Mouse (Mus musculus): ENCODE data around the gene Fam184b.
A peak's percentile ranks its signal among the peaks of the same experiment; 100 is the strongest.

Fam184b gene

GRCm38 (mm10) chr5:45638806-45639714, at the start of gene Fam184b:
TSS of gene Fam184b (minus strand) at chr5:45639614.
- Histone ChIP-seq H3K4me1 (replicated peaks; ENCODE audit: low read depth, low read length) (peaks cover 16% of the 10 kb centered on the region), H3K36me3 (ENCODE audit: insufficient read depth, low read length) (no peaks in the 10 kb centered on the region), H3K27me3 (ENCODE audit: insufficient read depth, low read length) (peaks cover 52% of the 10 kb centered on the region), H3K9me3 (ENCODE audit: low read length) (no peaks in the 10 kb centered on the region), H3K4me3 (replicated peaks; ENCODE audit: low read length) (peak within 1 kb of the TSS; percentile 82)
- TF ChIP-seq CTCF (conservative IDR thresholded peaks at IDR 0.05; ENCODE audit: low read length): no peak
- TF ChIP-seq POU5F1 (IDR thresholded peaks at IDR 0.05; ENCODE audit: borderline replicate concordance, low read length): no peak
- TF ChIP-seq NANOG (IDR thresholded peaks at IDR 0.05; ENCODE audit: borderline replicate concordance, low read length): no peak

- Histone ChIP-seq H3K4me1 (replicated peaks; ENCODE audit: low read depth, low read length) (peaks cover 5% of the 10 kb centered on the region; the same call in 1 of the 2 replicates), H3K27me3 (ENCODE audit: insufficient read depth, low read length) (no peaks in the 10 kb centered on the region), H3K36me3 (ENCODE audit: insufficient read depth, low read length) (peaks cover 51% of the 10 kb centered on the region), H3K9me3 (ENCODE audit: low read length) (no peaks in the 10 kb centered on the region), H3K4me3 (replicated peaks; ENCODE audit: low read length) (no peak overlapping the region)
- TF ChIP-seq NANOG (IDR thresholded peaks at IDR 0.05; ENCODE audit: borderline replicate concordance, low read length): no peak
- no peak for TF ChIP-seq CTCF (conservative IDR thresholded peaks at IDR 0.05; ENCODE audit: low read length)
- TF ChIP-seq POU5F1 (IDR thresholded peaks at IDR 0.05; ENCODE audit: borderline replicate concordance, low read length): no peak
These were observed 49.7 kb upstream of the Fam184b start for GRCm38 (mm10) chr5:45689152-45689551.

- Histone ChIP-seq H3K4me1 (replicated peaks; ENCODE audit: low read depth, low read length) (peaks cover 5% of the 10 kb centered on the region; the same call in 1 of the 2 replicates), H3K27me3 (ENCODE audit: insufficient read depth, low read length) (no peaks in the 10 kb centered on the region), H3K4me3 (replicated peaks; ENCODE audit: low read length) (no peak overlapping the region), H3K36me3 (ENCODE audit: insufficient read depth, low read length) (peaks cover 58% of the 10 kb centered on the region), H3K9me3 (ENCODE audit: low read length) (no peaks in the 10 kb centered on the region)
- TF ChIP-seq CTCF (conservative IDR thresholded peaks at IDR 0.05; ENCODE audit: low read length): no peak
- TF ChIP-seq NANOG (IDR thresholded peaks at IDR 0.05; ENCODE audit: borderline replicate concordance, low read length): no peak
- no peak for TF ChIP-seq POU5F1 (IDR thresholded peaks at IDR 0.05; ENCODE audit: borderline replicate concordance, low read length)
These were observed 46.8 kb upstream of the Fam184b start for GRCm38 (mm10) chr5:45686223-45686622.

- TF ChIP-seq CTCF (conservative IDR thresholded peaks at IDR 0.05; ENCODE audit: low read length) (no peak), POU5F1 (IDR thresholded peaks at IDR 0.05; ENCODE audit: borderline replicate concordance, low read length) (no peak), NANOG (IDR thresholded peaks at IDR 0.05; ENCODE audit: borderline replicate concordance, low read length) (no peak)
- Histone ChIP-seq H3K9me3 (ENCODE audit: low read length) (no peaks in the 10 kb centered on the region), H3K27me3 (ENCODE audit: insufficient read depth, low read length) (no peaks in the 10 kb centered on the region), H3K4me3 (replicated peaks; ENCODE audit: low read length) (no peak overlapping the region), H3K4me1 (replicated peaks; ENCODE audit: low read depth, low read length) (peaks cover 5% of the 10 kb centered on the region; the same call in 1 of the 2 replicates), H3K36me3 (ENCODE audit: insufficient read depth, low read length) (peaks cover 67% of the 10 kb centered on the region)
These were observed 45.8 kb upstream of the Fam184b start for GRCm38 (mm10) chr5:45685243-45685642.

- TF ChIP-seq NANOG (IDR thresholded peaks at IDR 0.05; ENCODE audit: borderline replicate concordance, low read length): no peak
- TF ChIP-seq CTCF (conservative IDR thresholded peaks at IDR 0.05; ENCODE audit: low read length): no peak
- no peak for TF ChIP-seq POU5F1 (IDR thresholded peaks at IDR 0.05; ENCODE audit: borderline replicate concordance, low read length)
- Histone ChIP-seq H3K4me1 (replicated peaks; ENCODE audit: low read depth, low read length) (no peaks in the 10 kb centered on the region), H3K36me3 (ENCODE audit: insufficient read depth, low read length) (peaks cover 69% of the 10 kb centered on the region), H3K9me3 (ENCODE audit: low read length) (no peaks in the 10 kb centered on the region), H3K4me3 (replicated peaks; ENCODE audit: low read length) (no peak overlapping the region), H3K27me3 (ENCODE audit: insufficient read depth, low read length) (no peaks in the 10 kb centered on the region)
These were observed 44.0 kb upstream of the Fam184b start for GRCm38 (mm10) chr5:45683388-45683787.

- TF ChIP-seq POU5F1 (IDR thresholded peaks at IDR 0.05; ENCODE audit: borderline replicate concordance, low read length): no peak
- TF ChIP-seq CTCF (conservative IDR thresholded peaks at IDR 0.05; ENCODE audit: low read length): no peak
- no peak for TF ChIP-seq NANOG (IDR thresholded peaks at IDR 0.05; ENCODE audit: borderline replicate concordance, low read length)
- Histone ChIP-seq H3K9me3 (ENCODE audit: low read length) (no peaks in the 10 kb centered on the region), H3K4me1 (replicated peaks; ENCODE audit: low read depth, low read length) (no peaks in the 10 kb centered on the region), H3K27me3 (ENCODE audit: insufficient read depth, low read length) (no peaks in the 10 kb centered on the region), H3K4me3 (replicated peaks; ENCODE audit: low read length) (no peak overlapping the region), H3K36me3 (ENCODE audit: insufficient read depth, low read length) (peaks cover 83% of the 10 kb centered on the region)
These were observed 40.5 kb upstream of the Fam184b start for GRCm38 (mm10) chr5:45679955-45680354.

GRCm38 (mm10) chr5:45677639-45678038, 38.2 kb upstream of the Fam184b start:
- H3K9me3 ChIP-seq (ENCODE audit: low read length): no peaks in the 10 kb centered on the region
- no peaks in the 10 kb centered on the region for H3K4me1 ChIP-seq (replicated peaks; ENCODE audit: low read depth, low read length)
- TF ChIP-seq CTCF (conservative IDR thresholded peaks at IDR 0.05; ENCODE audit: low read length): no peak
- no peak for TF ChIP-seq POU5F1 (IDR thresholded peaks at IDR 0.05; ENCODE audit: borderline replicate concordance, low read length)
- no peak for TF ChIP-seq NANOG (IDR thresholded peaks at IDR 0.05; ENCODE audit: borderline replicate concordance, low read length)
- H3K27me3 ChIP-seq (ENCODE audit: insufficient read depth, low read length): no peaks in the 10 kb centered on the region
- H3K4me3 ChIP-seq (replicated peaks; ENCODE audit: low read length): no peak overlapping the region
- peaks cover 85% of the 10 kb centered on the region for H3K36me3 ChIP-seq (ENCODE audit: insufficient read depth, low read length)

GRCm38 (mm10) chr5:45675032-45675431, 35.6 kb upstream of the Fam184b start:
- TF ChIP-seq NANOG (IDR thresholded peaks at IDR 0.05; ENCODE audit: borderline replicate concordance, low read length) (no peak), POU5F1 (IDR thresholded peaks at IDR 0.05; ENCODE audit: borderline replicate concordance, low read length) (no peak), CTCF (conservative IDR thresholded peaks at IDR 0.05; ENCODE audit: low read length) (no peak)
- H3K4me1 ChIP-seq (replicated peaks; ENCODE audit: low read depth, low read length): peaks cover 9% of the 10 kb centered on the region
- no peak overlapping the region for H3K4me3 ChIP-seq (replicated peaks; ENCODE audit: low read length)
- no peaks in the 10 kb centered on the region for H3K9me3 ChIP-seq (ENCODE audit: low read length)
- peaks cover 72% of the 10 kb centered on the region for H3K36me3 ChIP-seq (ENCODE audit: insufficient read depth, low read length)
- no peaks in the 10 kb centered on the region for H3K27me3 ChIP-seq (ENCODE audit: insufficient read depth, low read length)

Data from E14TG2a.4 (cell line).